Mouse (Mus musculus) heart, postnatal 0 days (tissue): ENCODE measurements around the gene Acsf3. TPM values are rescaled to one million over a fixed set of nuclear protein-coding genes. Genes with fewer than 3 reads are reported as not detected.
A peak's percentile ranks its signal among the peaks of the same experiment; 100 is the strongest.

ENCODE experiments used
- ATAC-seq: fragments of 200-750 bp; cut with Nextera tagmentation; 2 replicates; pipeline ENCODE4 v1.8.0; 2017; ENCODE audit warnings: low read depth, moderate number of reproducible peaks, moderate library complexity; ENCODE audit not compliant: insufficient read depth
- DNase-seq: peaks from one replicate; pipeline ENCODE4 v3.0.0-alpha.2; 2016; ENCODE audit warnings: low spot score
- H3K27ac ChIP-seq: fragments of 300-500 bp; sonication (generic); 2 replicates; pipeline ENCODE4 v1.5.1; 2014; ENCODE audit warnings: low read depth, mild to moderate bottlenecking
- H3K27me3 ChIP-seq: fragments of 300-500 bp; sonication (generic); 2 replicates; pipeline ENCODE4 v1.6.1; 2014; ENCODE audit warnings: low read length, mixed read lengths; ENCODE audit not compliant: control insufficient read depth, insufficient read depth
- H3K36me3 ChIP-seq: fragments of 300-500 bp; sonication (generic); replicated peaks from 2 replicates; pipeline ENCODE4 v1.6.1; 2014; ENCODE audit warnings: low read length, mixed read lengths; ENCODE audit not compliant: control insufficient read depth, insufficient read depth
- H3K4me1 ChIP-seq: fragments of 300-500 bp; sonication (generic); 2 replicates; pipeline ENCODE4 v1.6.1; 2014; ENCODE audit warnings: antibody characterized with exemption; ENCODE audit not compliant: control insufficient read depth, insufficient read depth
- H3K4me2 ChIP-seq: fragments of 300-500 bp; sonication (generic); 2 replicates; pipeline ENCODE4 v1.6.1; 2014; ENCODE audit warnings: low read depth, mild to moderate bottlenecking, low read length, moderate library complexity
- H3K4me3 ChIP-seq: fragments of 300-500 bp; sonication (generic); 2 replicates; pipeline ENCODE4 v1.5.1; 2014; ENCODE audit warnings: low read depth, low read length
- H3K9ac ChIP-seq: fragments of 300-500 bp; sonication (generic); replicated peaks from 2 replicates; pipeline ENCODE4 v1.6.1; 2014; ENCODE audit warnings: low read depth, low read length, mixed read lengths
- H3K9me3 ChIP-seq: fragments of 300-500 bp; sonication (generic); replicated peaks from 2 replicates; pipeline ENCODE4 v1.6.1; 2016; ENCODE audit warnings: low read length; ENCODE audit not compliant: control insufficient read depth
- CTCF ChIP-seq: IDR thresholded peaks from 2 replicates; pipeline ENCODE4 v1.5.1; 2016; ENCODE audit warnings: antibody characterized with exemption, control low read depth, low read depth
- EP300 ChIP-seq: IDR thresholded peaks from 2 replicates; pipeline ENCODE4 v1.6.1; 2016; ENCODE audit warnings: antibody characterized with exemption, low read depth
- WGBS: fragments of 180-500 bp; shearing (Covaris S2); extraction: QIAGEN DNeasy Blood & Tissue Kit; methylation state at CpG from one replicate; pipeline ENCODE4 v1.1.7; 2014; 5-methylcytosine and 5-hydroxymethylcytosine counted together
- polyA plus RNA-seq: library from polyadenylated mRNA; unstranded; fragments of >200 nt; fragmentation: Nextera tagmentation; extraction: Ambion mirVana; gene quantifications from 2 replicates; pipeline ENCODE4 v1.2.1, GENCODE M21; 2015
- total RNA-seq: library from RNA; depleted of rRNA; stranded (reverse); fragments of >200 nt; gene quantifications from 2 replicates; pipeline ENCODE4 v1.2.3, GENCODE M21; 2014; ENCODE audit warnings: low replicate concordance

Gene Acsf3
- total and polyA plus RNA-seq, 2 experiments from 2014 or later: 17.7 to 19.3 TPM

GRCm38 (mm10) chr8:122767229-122767628, 8.1 kb upstream of the Acsf3 start:
- DNase-seq (no peak), ATAC-seq (no peak)
- Histone ChIP-seq H3K4me3 (no peak overlapping the region), H3K9ac (no peak overlapping the region), H3K36me3 (no peaks in the 10 kb centered on the region), H3K27me3 (0 out of 2 replicates have a peak, but pooled peaks cover 3% of the 10 kb centered on the region), H3K4me2 (no peak overlapping the region), H3K4me1 (0 out of 2 replicates have a peak, but pooled peaks cover 3% of the 10 kb centered on the region), H3K9me3 (no peaks in the 10 kb centered on the region), H3K27ac (no peak overlapping the region)
- TF ChIP-seq EP300: no peak
- no peak for TF ChIP-seq CTCF
- 49% methylated on average over 9 of the region's 9 CpGs for WGBS

GRCm38 (mm10) chr8:122769251-122770058, 5.8 kb upstream of the Acsf3 start:
- TF ChIP-seq EP300: no peak
- TF ChIP-seq CTCF: no peak
- no peak overlapping the region for H3K27ac ChIP-seq
- no peak overlapping the region for H3K9ac ChIP-seq
- DNase-seq: no peak
- no peaks in the 10 kb centered on the region for H3K4me1 ChIP-seq
- H3K4me3 ChIP-seq: no peak overlapping the region
- H3K27me3 ChIP-seq: 0 out of 2 replicates have a peak, but pooled peaks cover 3% of the 10 kb centered on the region
- H3K36me3 ChIP-seq: no peaks in the 10 kb centered on the region
- 0 out of 2 replicates have a peak overlapping the region, but pooled peaks have one; percentile 6 for H3K4me2 ChIP-seq
- 34% methylated on average over 24 of the region's 24 CpGs for WGBS
- H3K9me3 ChIP-seq: no peaks in the 10 kb centered on the region
- ATAC-seq: no peak

- whole genome bisulfite sequencing: 17% methylated on average over 10 of the region's 10 CpGs
- Histone ChIP-seq H3K27ac (no peak overlapping the region), H3K27me3 (0 out of 2 replicates have a peak, but pooled peaks cover 3% of the 10 kb centered on the region), H3K4me3 (no peak overlapping the region), H3K9me3 (no peaks in the 10 kb centered on the region), H3K36me3 (no peaks in the 10 kb centered on the region), H3K9ac (no peak overlapping the region), H3K4me2 (no peak overlapping the region), H3K4me1 (peaks cover 5% of the 10 kb centered on the region)
- DNase-seq (no peak), ATAC-seq (no peak)
- TF ChIP-seq EP300 (no peak), CTCF (no peak)
These were observed 2.7 kb upstream of the Acsf3 start for GRCm38 (mm10) chr8:122772431-122773060.

- TF ChIP-seq EP300 (no peak), CTCF (no peak)
- H3K4me2 ChIP-seq: no peak overlapping the region
- H3K9me3 ChIP-seq: no peaks in the 10 kb centered on the region
- no peak for ATAC-seq
- no peak overlapping the region for H3K27ac ChIP-seq
- 87% methylated on average over 6 of the region's 6 CpGs for WGBS
- no peaks in the 10 kb centered on the region for H3K27me3 ChIP-seq
- H3K9ac ChIP-seq: no peak overlapping the region
- H3K4me1 ChIP-seq: peaks cover 5% of the 10 kb centered on the region
- H3K4me3 ChIP-seq: no peak overlapping the region
- no peak for DNase-seq
- peaks cover 20% of the 10 kb centered on the region for H3K36me3 ChIP-seq
These were observed 2.4 kb downstream of the Acsf3 start for GRCm38 (mm10) chr8:122777701-122778100.

GRCm38 (mm10) chr8:122778703-122779239, 3.5 kb downstream of the Acsf3 start:
- Histone ChIP-seq H3K4me3 (no peak overlapping the region), H3K9me3 (no peaks in the 10 kb centered on the region), H3K4me1 (peaks cover 5% of the 10 kb centered on the region), H3K27ac (no peak overlapping the region), H3K36me3 (peaks cover 20% of the 10 kb centered on the region), H3K27me3 (no peaks in the 10 kb centered on the region), H3K4me2 (no peak overlapping the region), H3K9ac (0 out of 2 replicates have a peak overlapping the region, but pooled peaks have one; percentile 7)
- no peak for DNase-seq
- WGBS: 45% methylated on average over 3 of the region's 3 CpGs
- 0 out of 2 replicates have a peak, but pooled peaks have one; percentile 40 for ATAC-seq
- TF ChIP-seq CTCF (no peak), EP300 (no peak)
